Mouse (Mus musculus) MEL (cell line): ENCODE measurements at regions not wholly inside any gene's neighbourhood (a gene's known extent, or its start where the extent isn't known, plus 50 kb on each side); places are given as distances from the start of the nearest gene placed in this dataset.

Source experiments
- DNase-seq: peaks from one replicate; pipeline ENCODE4 v3.0.0; 2011; ENCODE audit warnings: low read depth, low spot score
- H3K27ac ChIP-seq: 2 replicates; pipeline ENCODE4 v1.5.1; 2012; ENCODE audit warnings: low read depth, mild to moderate bottlenecking, control low read depth, low read length, moderate library complexity; ENCODE audit not compliant: control insufficient read depth
- H3K27me3 ChIP-seq, 2 experiments: fragments of 150-350 bp in 1 of 2; sonication (generic) in 1 of 2; 2 replicates each; pipeline ENCODE4 v1.6.1; 2012; ENCODE audit warnings: low read length in 2 of 2, mild to moderate bottlenecking in 2 of 2, improper control_type of control experiment in 1 of 2, moderate library complexity in 1 of 2; ENCODE audit not compliant: insufficient read depth in 2 of 2, control insufficient read depth in 1 of 2
- H3K36me3 ChIP-seq, 2 experiments: 2 replicates each; pipeline ENCODE4 v1.6.1; 2012 to 2014; ENCODE audit warnings: low read length in 2 of 2, improper control_type of control experiment in 1 of 2, inconsistent platforms in 1 of 2, mild to moderate bottlenecking in 1 of 2; ENCODE audit not compliant: insufficient read depth in 2 of 2, control insufficient read depth in 1 of 2
- H3K4me1 ChIP-seq, 2 experiments: fragments of 150-350 bp in 1 of 2; sonication (generic) in 1 of 2; 2 replicates each; pipeline ENCODE4 v1.6.1; 2012; ENCODE audit warnings: low read length in 2 of 2, improper control_type of control experiment in 1 of 2, mild to moderate bottlenecking in 1 of 2; ENCODE audit not compliant: insufficient read depth in 2 of 2, control insufficient read depth in 1 of 2
- H3K4me3 ChIP-seq, 2 experiments: fragments of 150-350 bp in 1 of 2; sonication (generic) in 1 of 2; 2 replicates each; pipeline ENCODE4 v1.5.1; 2012; ENCODE audit warnings: low read depth in 2 of 2, low read length in 2 of 2, mild to moderate bottlenecking in 2 of 2, moderate library complexity in 2 of 2, control low read depth in 1 of 2, improper control_type of control experiment in 1 of 2; ENCODE audit not compliant: control insufficient read depth in 1 of 2, insufficient read depth in 1 of 2
- H3K79me2 ChIP-seq: 2 replicates; pipeline ENCODE4 v1.6.1; 2012; ENCODE audit warnings: mild to moderate bottlenecking, low read length, moderate library complexity; ENCODE audit not compliant: control insufficient read depth, poor library complexity, insufficient read depth
- H3K9ac ChIP-seq: 2 replicates; pipeline ENCODE4 v1.6.1; 2012; ENCODE audit warnings: low read depth, mild to moderate bottlenecking, control low read depth, low read length, moderate library complexity; ENCODE audit not compliant: control insufficient read depth, poor library complexity, severe bottlenecking
- H3K9me3 ChIP-seq: fragments of 150-350 bp; sonication (generic); replicated peaks from 2 replicates; pipeline ENCODE4 v1.6.1; 2012; ENCODE audit warnings: mild to moderate bottlenecking, low read length, improper control_type of control experiment, moderate library complexity; ENCODE audit not compliant: insufficient read depth
- CHD1 ChIP-seq: IDR thresholded peaks from 2 replicates; pipeline ENCODE4 v1.6.1; 2012; ENCODE audit warnings: low read depth, mild to moderate bottlenecking, inconsistent platforms, low read length, improper control_type of control experiment
- CHD2 ChIP-seq: IDR thresholded peaks from 2 replicates; pipeline ENCODE4 v1.6.1; 2011; ENCODE audit warnings: low read length, improper control_type of control experiment
- CTCF ChIP-seq, 3 experiments: IDR thresholded peaks in 2 of 3; conservative IDR thresholded peaks in 1 of 3; 2 replicates each; pipeline ENCODE4 v1.5.1; 2011 to 2012; ENCODE audit warnings: low read length in 3 of 3, low read depth in 2 of 3, mild to moderate bottlenecking in 2 of 3, improper control_type of control experiment in 1 of 3, inconsistent platforms in 1 of 3, mixed read lengths in 1 of 3, moderate library complexity in 1 of 3; ENCODE audit not compliant: control insufficient read depth in 1 of 3, insufficient read depth in 1 of 3, poor library complexity in 1 of 3, severe bottlenecking in 1 of 3
- E2F4 ChIP-seq: IDR thresholded peaks from 2 replicates; pipeline ENCODE4 v1.6.1; 2011; ENCODE audit warnings: low read depth, low read length, improper control_type of control experiment, borderline replicate concordance
- ELF1 ChIP-seq: IDR thresholded peaks from 2 replicates; pipeline ENCODE4 v1.6.1; 2014; ENCODE audit warnings: low read depth, mild to moderate bottlenecking, inconsistent platforms, low read length, improper control_type of control experiment, moderate library complexity
- EP300 ChIP-seq, 2 experiments: IDR thresholded peaks; 2 replicates each; pipeline ENCODE4 v1.6.1; 2011; ENCODE audit warnings: improper control_type of control experiment in 2 of 2, low read length in 2 of 2, low read depth in 1 of 2, mild to moderate bottlenecking in 1 of 2
- ETS1 ChIP-seq: IDR thresholded peaks from 2 replicates; pipeline ENCODE4 v1.6.1; 2012; ENCODE audit warnings: low read depth, mild to moderate bottlenecking, inconsistent platforms, low read length, improper control_type of control experiment, moderate library complexity
- GATA1 ChIP-seq: IDR thresholded peaks from 2 replicates; pipeline ENCODE4 v1.6.1; 2011; ENCODE audit warnings: low read depth, low read length, improper control_type of control experiment
- JUND ChIP-seq: IDR thresholded peaks from 2 replicates; pipeline ENCODE4 v1.6.1; 2011; ENCODE audit warnings: low read depth, mild to moderate bottlenecking, improper control_type of control experiment, low read length
- MAFK ChIP-seq: IDR thresholded peaks from 2 replicates; pipeline ENCODE4 v1.6.1; 2011; ENCODE audit warnings: low read depth, mild to moderate bottlenecking, low read length, improper control_type of control experiment, borderline replicate concordance
- MXI1 ChIP-seq: IDR thresholded peaks from 2 replicates; pipeline ENCODE4 v1.6.1; 2011; ENCODE audit warnings: mild to moderate bottlenecking, low read depth, low read length, improper control_type of control experiment
- MYC ChIP-seq: IDR thresholded peaks from 2 replicates; pipeline ENCODE4 v1.6.1; 2011; ENCODE audit warnings: low read depth, mild to moderate bottlenecking, low read length, improper control_type of control experiment, moderate library complexity
- NELFE ChIP-seq: IDR thresholded peaks from 2 replicates; pipeline ENCODE4 v1.6.1; 2011; ENCODE audit warnings: low read depth, low read length, improper control_type of control experiment
- NRF1 ChIP-seq: IDR thresholded peaks from 2 replicates; pipeline ENCODE4 v1.6.1; 2014; ENCODE audit warnings: low read depth, mild to moderate bottlenecking, inconsistent platforms, low read length, improper control_type of control experiment, moderate library complexity; ENCODE audit not compliant: poor library complexity, insufficient read depth, severe bottlenecking
- POLR2A ChIP-seq, 2 experiments: IDR thresholded peaks; 2 replicates each; pipeline ENCODE4 v1.6.1; 2011 to 2012; ENCODE audit warnings: low read length in 2 of 2, mild to moderate bottlenecking in 2 of 2, control low read depth in 1 of 2, improper control_type of control experiment in 1 of 2, low read depth in 1 of 2, moderate library complexity in 1 of 2; ENCODE audit not compliant: control insufficient read depth in 1 of 2, insufficient read depth in 1 of 2, poor library complexity in 1 of 2
- POLR2AphosphoS2 ChIP-seq: IDR thresholded peaks from 2 replicates; pipeline ENCODE4 v1.6.1; 2011; ENCODE audit warnings: low read length, improper control_type of control experiment
- RAD21 ChIP-seq: IDR thresholded peaks from 2 replicates; pipeline ENCODE4 v1.6.1; 2011; ENCODE audit warnings: mild to moderate bottlenecking, low read depth, low read length, improper control_type of control experiment
- RCOR1 ChIP-seq: IDR thresholded peaks from 2 replicates; pipeline ENCODE4 v1.6.1; 2012; ENCODE audit warnings: low read depth, mild to moderate bottlenecking, inconsistent platforms, low read length, improper control_type of control experiment
- SIN3A ChIP-seq: IDR thresholded peaks from 2 replicates; pipeline ENCODE4 v1.6.1; 2012; ENCODE audit warnings: low read length, improper control_type of control experiment, inconsistent platforms
- SMC3 ChIP-seq: IDR thresholded peaks from 2 replicates; pipeline ENCODE4 v1.6.1; 2011; ENCODE audit warnings: low read depth, low read length, improper control_type of control experiment
- TBP ChIP-seq: IDR thresholded peaks from 2 replicates; pipeline ENCODE4 v1.8.0; 2011; ENCODE audit warnings: low read depth, low read length, improper control_type of control experiment
- UBTF ChIP-seq: IDR thresholded peaks from 2 replicates; pipeline ENCODE4 v1.6.1; 2012; ENCODE audit warnings: low read depth, mild to moderate bottlenecking, inconsistent platforms, low read length, improper control_type of control experiment, moderate library complexity, borderline replicate concordance; ENCODE audit not compliant: insufficient read depth
- USF1 ChIP-seq: IDR thresholded peaks from 2 replicates; pipeline ENCODE4 v1.6.1; 2014; ENCODE audit warnings: low read depth, mild to moderate bottlenecking, inconsistent platforms, low read length, improper control_type of control experiment, moderate library complexity
- USF2 ChIP-seq, 2 experiments: IDR thresholded peaks; 2 replicates each; pipeline ENCODE4 v1.6.1; 2011 to 2012; ENCODE audit warnings: improper control_type of control experiment in 2 of 2, low read length in 2 of 2, borderline replicate concordance in 1 of 2, inconsistent platforms in 1 of 2, low read depth in 1 of 2, mild to moderate bottlenecking in 1 of 2; ENCODE audit not compliant: insufficient read depth in 1 of 2
- ZMIZ1 ChIP-seq: IDR thresholded peaks from 2 replicates; pipeline ENCODE4 v1.6.1; 2012; ENCODE audit warnings: low read depth, mild to moderate bottlenecking, inconsistent platforms, low read length, improper control_type of control experiment, moderate library complexity

DNA sequence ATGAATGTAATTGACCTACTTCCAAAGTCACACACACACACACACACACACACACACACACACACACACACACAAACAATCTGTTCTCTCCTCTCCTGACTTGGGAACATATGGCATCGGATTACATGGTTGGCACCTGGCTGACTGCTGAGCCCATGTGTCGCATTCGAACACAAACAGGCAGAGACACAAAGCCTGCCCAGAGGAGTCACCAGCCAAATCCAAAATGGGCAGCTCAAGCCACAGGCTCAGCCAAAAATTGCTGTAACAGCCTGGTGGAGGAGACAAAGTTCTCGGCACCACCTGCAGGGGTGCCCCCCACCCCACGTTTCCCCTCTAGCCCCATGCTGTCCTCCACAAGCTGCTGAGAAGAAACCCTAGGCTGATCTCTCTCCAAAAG lies 379.7 kb upstream of the Clint1 start:
- no peak for DNase-seq
- TF ChIP-seq GATA1 (no peak), UBTF (no peak), POLR2AphosphoS2 (no peak), CHD1 (no peak), RAD21 (no peak), NRF1 (no peak), MXI1 (no peak), E2F4 (no peak), JUND (no peak), MAFK (no peak), NELFE (no peak), SIN3A (no peak), TBP (no peak), CTCF (IDR thresholded peaks at IDR 0.05 in 2 of 3, conservative IDR thresholded peaks at IDR 0.05 in 1 of 3; ENCODE audit: control insufficient read depth in 1 of 3, insufficient read depth in 1 of 3, low read depth in 2 of 3, low read length in 3 of 3, poor library complexity in 1 of 3, severe bottlenecking in 1 of 3) (no peak), MYC (no peak), ZMIZ1 (no peak), EP300 (IDR thresholded peaks at IDR 0.05; ENCODE audit: low read depth in 1 of 2, low read length in 2 of 2) (no peak), USF1 (no peak)
- Histone ChIP-seq H3K36me3 (no peaks in the 10 kb centered on the region), H3K79me2 (no peaks in the 10 kb centered on the region), H3K27ac (no peak overlapping the region), H3K9ac (no peak overlapping the region), H3K27me3 (no peaks in the 10 kb centered on the region), H3K9me3 (no peaks in the 10 kb centered on the region), H3K4me1 (no peaks in the 10 kb centered on the region), H3K4me3 (no peak overlapping the region)

DNA sequence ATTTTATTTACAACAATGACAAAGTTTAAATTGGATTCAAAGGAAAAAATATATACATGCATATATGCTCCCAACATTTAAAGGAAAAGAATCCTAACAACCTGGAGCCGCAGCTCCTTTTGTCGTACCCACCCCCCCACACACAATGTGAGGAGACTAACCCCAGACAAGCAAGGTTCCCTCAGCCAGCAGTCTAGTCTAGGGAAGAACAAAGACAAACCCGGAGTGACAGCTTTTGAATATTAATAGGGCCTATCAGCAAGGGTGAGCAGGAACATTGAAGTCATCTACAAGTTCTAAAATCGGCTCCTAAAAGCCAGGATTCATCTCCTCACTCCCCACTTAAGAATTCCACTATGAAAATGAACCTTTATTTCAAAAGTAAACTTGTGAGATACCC lies 374.9 kb upstream of the Clint1 start:
- no peak overlapping the region for H3K9ac ChIP-seq
- DNase-seq, result no peak
- TF ChIP-seq POLR2A (IDR thresholded peaks at IDR 0.05; ENCODE audit: control insufficient read depth in 1 of 2, insufficient read depth in 1 of 2, low read depth in 1 of 2, low read length in 2 of 2, poor library complexity in 1 of 2) (no peak), MAFK (no peak), ETS1 (no peak), CTCF (IDR thresholded peaks at IDR 0.05 in 2 of 3, conservative IDR thresholded peaks at IDR 0.05 in 1 of 3; ENCODE audit: control insufficient read depth in 1 of 3, insufficient read depth in 1 of 3, low read depth in 2 of 3, low read length in 3 of 3, poor library complexity in 1 of 3, severe bottlenecking in 1 of 3) (no peak), RCOR1 (no peak), USF2 (IDR thresholded peaks at IDR 0.05; ENCODE audit: borderline replicate concordance in 1 of 2, insufficient read depth in 1 of 2, low read depth in 1 of 2, low read length in 2 of 2) (no peak), GATA1 (no peak), ZMIZ1 (no peak), SMC3 (no peak), CHD2 (no peak), NRF1 (no peak), ELF1 (no peak), RAD21 (no peak), JUND (no peak)

More for the DNA sequence above, 374.9 kb upstream of the Clint1 start:
- no peaks in the 10 kb centered on the region for H3K27me3 ChIP-seq
- H3K27ac ChIP-seq, result no peak overlapping the region
- H3K79me2 ChIP-seq, result no peaks in the 10 kb centered on the region
- H3K36me3 ChIP-seq, result no peaks in the 10 kb centered on the region
- H3K9me3 ChIP-seq, result no peaks in the 10 kb centered on the region; the same call in 1 of the 2 replicates
- H3K4me1 ChIP-seq, result no peaks in the 10 kb centered on the region
- H3K4me3 ChIP-seq, result no peak overlapping the region
